Mouse (Mus musculus): ENCODE measurements around the gene 4933400A11Rik.

The 4933400A11Rik gene

DNA sequence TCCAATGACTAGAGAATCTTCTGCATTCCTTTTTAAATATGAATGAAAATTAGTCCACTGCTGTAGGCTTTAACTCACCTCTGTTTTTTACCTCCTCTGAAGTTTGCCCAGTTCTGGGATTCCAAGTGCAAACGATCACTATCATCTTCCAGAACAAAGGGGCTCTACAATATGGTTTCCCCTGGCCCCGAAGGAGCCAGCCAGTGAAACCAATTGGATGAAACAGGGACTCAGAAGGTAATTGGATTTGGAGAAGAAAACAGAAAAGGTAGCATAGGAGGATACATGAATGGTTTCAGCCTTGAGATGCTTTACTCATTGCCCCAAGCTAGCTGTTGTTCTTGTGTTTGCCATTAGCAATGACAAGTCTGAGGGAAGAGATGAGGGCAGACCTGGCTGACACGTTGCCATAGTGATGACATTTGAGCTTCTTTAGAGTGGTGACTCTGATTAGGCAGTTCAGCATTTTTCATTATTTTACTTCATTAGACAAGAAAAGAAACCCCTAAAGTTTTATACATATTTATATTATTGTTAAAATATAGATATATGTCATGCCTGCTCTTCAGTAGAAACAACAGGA, 44.0 kb downstream of the 4933400A11Rik start:
- no peak for TF ChIP-seq GATA4 (IDR thresholded peaks at IDR 0.05; ENCODE audit: insufficient replicate concordance, low read length)
